Mouse (Mus musculus) liver, embryonic 12.5 days (tissue): ENCODE measurements at regions not wholly inside any gene's neighbourhood (a gene's known extent, or its start where the extent isn't known, plus 50 kb on each side); places are given as distances from the start of the nearest gene placed in this dataset.
"Not testable (repeated sequence)": the region's sequence is repeated elsewhere in the genome, so short reads cannot be mapped to it uniquely, and the experiment has no call there.

Source experiments
- ATAC-seq: fragments of 200-750 bp; cut with Nextera tagmentation; 2 replicates; pipeline ENCODE4 v1.8.0; 2017; ENCODE audit warnings: moderate number of reproducible peaks, mild to moderate bottlenecking, moderate library complexity
- H3K27ac ChIP-seq: fragments of 300-500 bp; sonication (generic); 2 replicates; pipeline ENCODE4 v1.5.1; 2016; ENCODE audit warnings: mild to moderate bottlenecking
- H3K27me3 ChIP-seq: fragments of 300-500 bp; sonication (generic); replicated peaks from 2 replicates; pipeline ENCODE4 v1.6.1; 2016; ENCODE audit warnings: mild to moderate bottlenecking, moderate library complexity
- H3K36me3 ChIP-seq: fragments of 300-500 bp; sonication (generic); 2 replicates; pipeline ENCODE4 v1.6.1; 2016; ENCODE audit warnings: mild to moderate bottlenecking, moderate library complexity
- H3K4me1 ChIP-seq: fragments of 300-500 bp; sonication (generic); 2 replicates; pipeline ENCODE4 v1.6.1; 2016
- H3K4me2 ChIP-seq: fragments of 300-500 bp; sonication (generic); 2 replicates; pipeline ENCODE4 v1.6.1; 2016; ENCODE audit warnings: mild to moderate bottlenecking, moderate library complexity
- H3K4me3 ChIP-seq: fragments of 300-500 bp; sonication (generic); 2 replicates; pipeline ENCODE4 v1.5.1; 2016; ENCODE audit warnings: mild to moderate bottlenecking, moderate library complexity
- H3K9ac ChIP-seq: fragments of 300-500 bp; sonication (generic); 2 replicates; pipeline ENCODE4 v1.6.1; 2016; ENCODE audit warnings: mild to moderate bottlenecking, moderate library complexity
- H3K9me3 ChIP-seq: fragments of 300-500 bp; sonication (generic); replicated peaks from 2 replicates; pipeline ENCODE4 v1.6.1; 2016; ENCODE audit warnings: mild to moderate bottlenecking, moderate library complexity
- WGBS: fragments of 180-500 bp; shearing (Covaris S2); methylation state at CpG from one replicate; pipeline ENCODE4 v1.1.7; 2016; ENCODE audit not compliant: insufficient replicate concordance; 5-methylcytosine and 5-hydroxymethylcytosine counted together

DNA sequence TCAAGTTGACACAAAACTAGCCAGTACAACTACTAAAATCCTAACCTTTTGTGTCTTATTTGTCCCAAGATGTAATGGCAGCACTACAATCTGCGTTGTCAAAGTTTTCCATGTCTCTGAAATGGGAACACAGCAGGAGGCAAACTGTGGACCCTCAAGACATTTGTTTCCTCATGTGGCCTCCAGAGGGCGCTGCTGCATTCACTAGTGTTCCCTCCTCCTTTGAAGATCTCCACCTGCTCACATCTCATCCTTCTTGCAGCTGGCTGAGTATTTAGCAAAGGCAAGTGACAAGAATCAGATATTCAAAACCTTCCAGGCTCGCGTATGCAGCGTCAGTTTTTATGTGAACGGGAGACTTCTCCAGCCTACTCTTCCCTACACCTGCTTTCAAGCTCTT is 663.3 kb downstream of the Dad1 start:
- not testable (repeated sequence) for H3K27me3 ChIP-seq, H3K4me2 ChIP-seq, ATAC-seq, H3K27ac ChIP-seq, H3K9me3 ChIP-seq, H3K36me3 ChIP-seq, H3K9ac ChIP-seq, H3K4me3 ChIP-seq, H3K4me1 ChIP-seq
- WGBS = 38% methylated on average over 6 of the region's 6 CpGs

DNA sequence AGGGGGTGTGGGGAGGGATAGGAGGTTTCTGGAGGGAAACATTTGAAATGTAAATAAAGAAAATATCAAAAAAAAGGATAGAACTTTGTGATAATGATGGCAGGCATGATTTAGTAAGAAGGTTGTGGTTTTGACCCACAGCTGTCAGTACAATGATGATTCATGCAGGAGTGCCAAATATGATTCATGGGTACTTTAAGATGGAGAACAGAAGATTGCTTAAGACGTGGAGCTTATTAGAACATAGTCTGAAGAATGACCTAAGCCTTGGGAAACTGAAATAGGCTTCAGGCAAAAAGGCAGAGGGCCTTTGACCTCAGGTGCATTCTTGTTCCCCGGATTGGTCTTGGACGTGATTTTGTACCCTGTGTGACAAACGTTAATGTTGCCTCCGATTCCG is 671.4 kb downstream of the Dad1 start:
- H3K27ac ChIP-seq, ATAC-seq, H3K9me3 ChIP-seq, H3K9ac ChIP-seq, H3K4me2 ChIP-seq, H3K4me1 ChIP-seq, H3K4me3 ChIP-seq, H3K36me3 ChIP-seq, H3K27me3 ChIP-seq: not testable (repeated sequence)
- 70% methylated on average over 6 of the region's 6 CpGs for WGBS

DNA sequence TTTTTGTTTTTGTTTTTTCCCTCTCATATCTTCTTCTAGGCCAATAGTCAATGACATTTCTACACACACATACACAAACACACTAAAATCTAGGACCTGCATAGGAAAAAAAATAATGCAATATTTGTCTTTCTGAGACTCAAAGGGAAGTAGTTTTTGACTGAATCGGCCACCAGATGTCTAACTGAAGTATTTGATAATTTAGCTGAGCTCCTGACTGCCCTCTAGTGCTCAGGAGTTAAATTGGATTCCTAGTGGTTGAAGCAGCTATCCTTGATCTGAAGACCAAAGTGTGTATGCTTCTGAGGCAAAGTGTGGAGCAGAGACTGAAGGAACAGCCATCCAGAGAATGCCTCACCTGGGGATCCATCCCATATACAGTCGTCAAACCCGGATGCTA is 672.2 kb downstream of the Dad1 start:
- not testable (repeated sequence) for H3K9me3 ChIP-seq, ATAC-seq, H3K9ac ChIP-seq, H3K27me3 ChIP-seq, H3K4me2 ChIP-seq, H3K4me3 ChIP-seq, H3K27ac ChIP-seq, H3K36me3 ChIP-seq, H3K4me1 ChIP-seq
- WGBS = 37% methylated on average over 3 of the region's 3 CpGs

DNA sequence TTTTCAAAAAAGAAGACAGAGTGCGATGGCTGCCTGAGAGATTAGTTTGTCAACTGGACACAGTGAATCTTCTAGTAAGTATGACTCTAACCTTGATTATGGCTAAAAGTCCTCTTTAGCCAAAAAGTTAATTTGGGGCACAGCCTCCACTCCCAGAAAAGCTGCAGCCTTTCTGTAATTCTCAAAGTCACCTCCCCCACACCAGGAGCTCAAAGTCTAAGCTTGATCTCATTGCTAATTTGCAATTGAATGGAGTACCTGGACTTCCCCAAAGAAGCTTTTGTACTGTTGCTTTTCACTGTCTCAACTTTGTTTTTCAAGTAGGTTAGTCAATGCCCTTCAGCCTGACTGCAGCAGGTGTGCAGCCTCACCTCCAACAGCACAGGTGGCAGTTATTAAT is 677.0 kb downstream of the Dad1 start:
- not testable (repeated sequence) for H3K27ac ChIP-seq, H3K4me2 ChIP-seq, H3K36me3 ChIP-seq, H3K4me3 ChIP-seq, ATAC-seq, H3K9me3 ChIP-seq, H3K27me3 ChIP-seq, H3K4me1 ChIP-seq, H3K9ac ChIP-seq
- 78% methylated on average over 1 of the region's 1 CpGs for WGBS

DNA sequence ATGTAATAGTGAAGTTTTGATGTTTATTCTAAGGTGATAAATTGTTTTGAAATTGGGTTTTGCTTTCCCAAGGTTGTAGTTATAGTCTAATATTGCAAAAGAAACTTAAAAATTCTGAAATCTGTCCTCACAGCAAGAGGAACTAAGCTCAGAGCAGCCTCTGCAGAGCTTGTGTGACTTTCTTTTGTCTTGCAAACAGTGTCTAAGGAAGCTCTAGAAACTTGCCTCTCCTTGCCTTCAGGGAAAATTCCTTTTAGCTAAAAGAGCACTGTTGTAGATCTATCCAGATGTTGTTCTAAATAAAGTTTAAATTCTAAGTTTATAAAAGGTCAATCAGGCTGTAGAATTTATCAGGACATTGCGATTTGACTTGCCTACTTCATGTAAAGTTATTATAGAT is 681.2 kb downstream of the Dad1 start:
- H3K36me3 ChIP-seq, H3K9me3 ChIP-seq, H3K4me3 ChIP-seq, H3K4me2 ChIP-seq, H3K4me1 ChIP-seq, ATAC-seq, H3K27me3 ChIP-seq, H3K9ac ChIP-seq, H3K27ac ChIP-seq: not testable (repeated sequence)
- WGBS = 57% methylated on average over 1 of the region's 1 CpGs

DNA sequence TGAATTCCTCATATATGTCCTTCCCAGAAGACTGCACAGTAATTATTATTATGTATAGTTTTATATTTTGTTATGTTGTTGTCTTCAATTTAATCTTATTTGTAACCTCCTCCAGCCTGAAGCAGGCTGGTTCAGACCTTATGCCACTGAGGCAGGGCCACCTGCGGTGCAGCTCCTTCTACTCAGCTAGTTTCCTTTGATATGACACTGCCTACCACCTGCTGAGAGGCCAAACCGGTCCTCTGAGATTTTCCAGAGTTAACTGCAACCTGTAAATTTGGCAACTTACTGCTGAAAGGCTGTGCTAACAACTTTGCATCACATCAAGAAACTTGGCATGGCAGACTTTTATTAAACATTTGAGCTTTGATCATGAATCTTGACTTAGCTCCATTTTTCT is 691.3 kb downstream of the Dad1 start:
- H3K9me3 ChIP-seq = no peaks in the 10 kb centered on the region
- H3K4me1 ChIP-seq = no peaks in the 10 kb centered on the region
- no peak overlapping the region for H3K4me2 ChIP-seq
- no peak for ATAC-seq
- H3K9ac ChIP-seq = no peak overlapping the region
- H3K36me3 ChIP-seq = no peaks in the 10 kb centered on the region
- WGBS = 29% methylated on average over 2 of the region's 2 CpGs
- H3K4me3 ChIP-seq = no peak overlapping the region
- H3K27ac ChIP-seq = no peak overlapping the region
- no peaks in the 10 kb centered on the region for H3K27me3 ChIP-seq

DNA sequence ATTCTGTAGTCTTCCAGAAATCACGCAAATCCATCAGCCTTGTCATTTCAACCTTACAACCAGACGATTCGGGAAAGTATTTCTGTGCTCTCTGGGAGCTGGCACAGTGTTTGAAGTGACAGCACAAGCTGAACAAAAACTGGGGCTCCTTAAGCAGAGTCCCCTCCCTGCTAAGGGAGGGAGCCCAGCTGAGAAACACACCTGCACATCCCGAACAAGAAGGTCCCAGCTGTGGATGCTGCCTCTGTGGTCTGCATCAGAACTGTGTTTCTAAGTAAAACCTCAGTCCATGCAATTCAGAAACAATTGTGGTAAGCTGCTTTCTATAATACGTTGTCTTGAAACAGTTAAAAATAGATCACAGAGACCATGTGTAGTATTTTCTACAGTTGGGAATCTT is 693.8 kb downstream of the Dad1 start:
- not testable (repeated sequence) for H3K27me3 ChIP-seq, H3K4me3 ChIP-seq

DNA sequence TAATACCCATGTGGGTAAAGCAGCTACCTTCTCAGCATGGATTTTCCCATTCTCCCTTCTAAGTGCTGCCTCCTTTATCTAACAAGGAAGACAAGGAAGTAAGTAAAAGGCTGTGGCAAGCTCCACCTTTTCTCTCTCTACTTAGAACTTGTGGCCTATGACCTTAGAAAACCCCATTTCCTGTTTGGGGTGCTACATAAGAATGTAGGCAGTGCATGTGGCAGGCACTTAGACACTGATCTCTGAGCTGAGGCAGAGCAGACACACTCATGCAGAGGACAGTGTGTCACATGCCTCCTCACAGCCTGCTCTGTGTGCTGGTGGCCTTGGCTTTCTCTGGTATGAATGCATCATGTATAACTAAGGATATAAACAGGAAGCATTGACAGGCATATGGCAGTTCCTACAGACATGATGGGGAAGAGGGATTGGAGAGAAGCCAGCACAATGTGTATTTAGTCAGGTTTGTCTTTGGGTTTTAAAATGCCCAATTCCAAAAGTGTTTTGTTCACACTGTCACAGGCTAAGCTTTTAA is 694.5 kb downstream of the Dad1 start:
- not testable (repeated sequence) for H3K27me3 ChIP-seq, H3K4me3 ChIP-seq, H3K9me3 ChIP-seq, H3K4me1 ChIP-seq, H3K27ac ChIP-seq, ATAC-seq, H3K36me3 ChIP-seq, H3K4me2 ChIP-seq, H3K9ac ChIP-seq

More for the DNA sequence above, 693.8 kb downstream of the Dad1 start:
- not testable (repeated sequence) for H3K9ac ChIP-seq, H3K27ac ChIP-seq, H3K9me3 ChIP-seq, H3K4me1 ChIP-seq, H3K4me2 ChIP-seq, ATAC-seq, H3K36me3 ChIP-seq
- WGBS = 62% methylated on average over 5 of the region's 5 CpGs

DNA sequence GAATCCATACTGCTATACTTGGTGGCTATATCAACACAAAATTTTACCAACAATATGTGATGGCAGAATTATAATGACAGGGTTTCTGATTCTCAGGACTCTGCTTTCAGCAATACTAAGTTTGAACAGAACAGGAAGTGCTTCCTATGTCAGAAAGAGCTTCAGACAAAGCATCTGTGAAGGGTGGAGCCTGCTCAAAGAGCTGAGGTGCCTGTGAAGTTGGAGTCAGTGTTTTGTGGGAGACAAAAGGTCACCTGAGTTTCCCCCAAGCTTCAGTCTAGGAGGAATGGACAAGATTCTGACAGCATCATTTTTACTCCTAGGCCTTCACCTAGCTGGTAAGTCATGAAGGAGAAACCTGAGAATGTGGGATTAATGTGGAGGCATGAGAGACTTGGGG is 700.1 kb downstream of the Dad1 start:
- no peaks in the 10 kb centered on the region for H3K36me3 ChIP-seq
- no peaks in the 10 kb centered on the region for H3K27me3 ChIP-seq
- H3K27ac ChIP-seq = no peak overlapping the region
- no peaks in the 10 kb centered on the region for H3K9me3 ChIP-seq
- no peak for ATAC-seq
- H3K4me2 ChIP-seq = no peak overlapping the region
- H3K9ac ChIP-seq = no peak overlapping the region
- H3K4me3 ChIP-seq = no peak overlapping the region
- H3K4me1 ChIP-seq = no peaks in the 10 kb centered on the region

DNA sequence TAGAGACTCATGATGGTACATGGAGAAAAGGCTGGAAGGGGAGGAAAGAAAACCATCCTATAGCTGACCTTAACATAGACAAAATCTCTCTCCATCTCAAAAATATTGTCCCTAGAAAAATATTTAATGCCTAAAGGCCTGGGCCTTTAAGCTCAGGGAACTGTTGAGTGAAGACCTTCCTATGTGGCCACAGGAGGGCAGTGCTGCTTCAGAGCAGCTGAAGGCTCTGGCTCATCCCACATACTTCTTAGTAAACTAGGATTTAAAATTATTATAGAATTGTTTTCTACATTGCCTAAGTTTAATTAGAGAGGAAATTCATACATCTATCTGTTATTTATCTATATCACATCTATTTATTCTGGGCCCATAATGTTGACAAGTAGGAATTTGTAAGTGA is 706.5 kb downstream of the Dad1 start:
- not testable (repeated sequence) for H3K36me3 ChIP-seq, H3K4me3 ChIP-seq, ATAC-seq, H3K9ac ChIP-seq, H3K27me3 ChIP-seq, H3K27ac ChIP-seq, H3K9me3 ChIP-seq, H3K4me2 ChIP-seq, H3K4me1 ChIP-seq

DNA sequence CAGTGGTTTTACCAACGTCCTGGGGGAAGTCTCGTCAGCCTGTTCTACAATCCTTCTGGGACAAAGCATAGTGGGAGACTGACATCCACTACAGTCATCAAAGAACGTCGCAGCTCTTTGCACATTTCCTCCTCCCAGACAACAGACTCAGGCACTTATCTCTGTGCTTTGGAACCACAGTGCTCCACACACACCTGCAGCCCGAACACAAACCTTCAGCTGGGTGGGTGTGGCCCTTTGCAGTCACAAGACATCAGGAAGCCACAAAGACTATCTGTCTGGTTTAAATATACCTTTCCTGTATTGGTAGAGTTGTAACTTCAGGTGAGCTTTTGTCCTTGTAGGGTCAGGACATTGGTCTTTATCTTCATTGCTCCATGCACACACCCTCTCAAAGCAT is 708.6 kb downstream of the Dad1 start:
- H3K9me3 ChIP-seq = no peaks in the 10 kb centered on the region
- ATAC-seq = no peak
- no peaks in the 10 kb centered on the region for H3K27me3 ChIP-seq
- no peak overlapping the region for H3K27ac ChIP-seq
- WGBS = 23% methylated on average over 5 of the region's 5 CpGs
- H3K36me3 ChIP-seq = no peaks in the 10 kb centered on the region
- no peaks in the 10 kb centered on the region for H3K4me1 ChIP-seq
- no peak overlapping the region for H3K4me2 ChIP-seq
- H3K4me3 ChIP-seq = no peak overlapping the region
- H3K9ac ChIP-seq = no peak overlapping the region

DNA sequence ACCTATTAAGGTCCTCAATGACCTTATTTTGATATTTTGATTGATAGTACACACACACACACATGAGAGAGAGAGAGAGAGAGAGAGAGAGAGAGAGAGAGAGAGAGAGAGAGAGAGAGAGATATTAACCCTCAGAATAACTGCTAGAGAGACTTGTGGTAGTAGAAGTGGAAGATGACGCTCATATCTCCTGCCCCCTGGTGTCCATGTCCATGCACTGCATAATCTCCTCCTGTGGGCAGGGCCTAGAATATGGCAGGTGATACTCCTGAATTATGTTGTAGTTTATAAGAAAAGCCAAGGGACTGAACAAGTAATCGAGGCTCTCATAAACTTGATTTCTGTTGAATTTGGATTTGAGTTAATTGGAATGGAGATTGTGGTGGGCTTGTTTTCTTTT is 712.3 kb downstream of the Dad1 start:
- not testable (repeated sequence) for H3K36me3 ChIP-seq, H3K27ac ChIP-seq, H3K9ac ChIP-seq, H3K4me1 ChIP-seq, H3K9me3 ChIP-seq, H3K4me3 ChIP-seq, ATAC-seq, H3K27me3 ChIP-seq, H3K4me2 ChIP-seq
- 28% methylated on average over 2 of the region's 2 CpGs for WGBS

DNA sequence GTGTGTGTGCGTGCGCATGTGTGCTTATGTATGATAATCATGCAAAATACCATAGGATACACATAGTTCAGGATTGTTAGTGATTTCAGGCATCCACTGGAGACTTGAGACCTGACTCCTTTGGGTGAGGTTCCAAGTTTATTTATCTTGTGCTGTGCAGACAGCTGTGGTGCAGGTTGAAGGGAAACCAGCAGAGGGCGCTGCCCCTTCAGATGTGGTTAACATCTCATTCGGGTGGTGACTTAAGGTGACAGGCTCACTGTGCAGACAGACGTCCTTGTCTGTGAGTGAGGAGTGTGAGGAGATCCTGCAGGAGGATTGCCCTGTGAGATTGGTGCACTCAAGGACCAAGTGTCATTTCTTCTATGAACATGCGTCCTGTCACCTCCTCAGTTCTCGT is 716.0 kb downstream of the Dad1 start:
- not testable (repeated sequence) for H3K36me3 ChIP-seq, H3K4me1 ChIP-seq, H3K4me2 ChIP-seq, ATAC-seq, H3K27me3 ChIP-seq, H3K9me3 ChIP-seq, H3K4me3 ChIP-seq, H3K9ac ChIP-seq, H3K27ac ChIP-seq
- 47% methylated on average over 7 of the region's 7 CpGs for WGBS

DNA sequence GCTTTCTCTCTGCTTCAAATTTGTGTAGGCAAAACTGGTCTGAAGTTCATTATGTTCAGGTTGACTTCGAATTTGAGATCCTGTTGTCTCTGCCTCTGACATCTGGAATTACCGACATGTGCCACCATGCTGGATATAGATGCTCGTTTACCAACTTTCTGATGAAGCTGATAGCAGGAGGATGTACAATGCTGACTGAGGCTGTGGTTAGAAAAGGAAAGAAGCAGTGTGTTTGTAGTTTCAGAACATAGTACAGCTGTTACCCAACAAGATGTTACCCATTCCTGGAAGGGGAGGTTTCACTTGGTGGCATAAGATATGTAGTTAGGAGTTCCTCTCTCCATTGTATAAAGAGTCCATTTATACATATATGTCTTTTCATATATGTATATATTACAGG is 730.5 kb downstream of the Dad1 start:
- not testable (repeated sequence) for H3K4me3 ChIP-seq, H3K27me3 ChIP-seq, H3K36me3 ChIP-seq, H3K4me1 ChIP-seq, ATAC-seq, H3K9ac ChIP-seq, H3K27ac ChIP-seq, H3K4me2 ChIP-seq, H3K9me3 ChIP-seq
- no CpG with 5 or more reads among the region's 3 CpGs for WGBS
